Mouse (Mus musculus) limb, embryonic 15.5 days (tissue): ENCODE results near the gene Lipo1. TPM values are rescaled to one million over a fixed set of nuclear protein-coding genes. Genes with fewer than 3 reads are reported as not detected.
"Not testable (repeated sequence)": the region's sequence is repeated elsewhere in the genome, so short reads cannot be mapped to it uniquely, and the experiment has no call there.

ENCODE experiments used
- ATAC-seq: fragments of 200-750 bp; cut with Nextera tagmentation; 2 replicates; pipeline ENCODE4 v1.8.0; 2017; ENCODE audit warnings: low read depth, moderate TSS enrichment; ENCODE audit not compliant: insufficient number of reproducible peaks, low FRiP score, low TSS enrichment
- H3K27ac ChIP-seq: fragments of 300-500 bp; sonication (generic); 2 replicates; pipeline ENCODE4 v1.5.1; 2015; ENCODE audit warnings: moderate library complexity, mild to moderate bottlenecking, inconsistent platforms
- H3K27me3 ChIP-seq: fragments of 300-500 bp; sonication (generic); 2 replicates; pipeline ENCODE4 v1.6.1; 2015; ENCODE audit warnings: inconsistent platforms
- H3K36me3 ChIP-seq: fragments of 300-500 bp; sonication (generic); 2 replicates; pipeline ENCODE4 v1.6.1; 2015; ENCODE audit warnings: inconsistent platforms
- H3K4me1 ChIP-seq: fragments of 300-500 bp; sonication (generic); 2 replicates; pipeline ENCODE4 v1.6.1; 2015; ENCODE audit warnings: inconsistent platforms
- H3K4me2 ChIP-seq: fragments of 300-500 bp; sonication (generic); 2 replicates; pipeline ENCODE4 v1.6.1; 2015; ENCODE audit warnings: mild to moderate bottlenecking, inconsistent platforms
- H3K4me3 ChIP-seq: fragments of 300-500 bp; sonication (generic); 2 replicates; pipeline ENCODE4 v1.5.1; 2015; ENCODE audit warnings: mild to moderate bottlenecking, inconsistent platforms
- H3K9ac ChIP-seq: fragments of 300-500 bp; sonication (generic); 2 replicates; pipeline ENCODE4 v1.6.1; 2015; ENCODE audit warnings: inconsistent platforms
- H3K9me3 ChIP-seq: fragments of 300-500 bp; sonication (generic); 2 replicates; pipeline ENCODE4 v1.6.1; 2016; ENCODE audit warnings: inconsistent platforms
- WGBS: fragments of 180-500 bp; shearing (Covaris S2); methylation state at CpG from one replicate; pipeline ENCODE4 v1.1.7; 2015; 5-methylcytosine and 5-hydroxymethylcytosine counted together
- polyA plus RNA-seq: library from polyadenylated mRNA; unstranded; fragments of >200 nt; fragmentation: Nextera tagmentation; extraction: Ambion mirVana; gene quantifications from 2 replicates; pipeline ENCODE4 v1.2.1, GENCODE M21; 2015

Lipo1 gene
- polyA plus RNA-seq, result not detected in 2 replicates

- not testable (repeated sequence) for H3K4me1 ChIP-seq, H3K4me2 ChIP-seq, H3K27me3 ChIP-seq, H3K27ac ChIP-seq, ATAC-seq, H3K4me3 ChIP-seq, H3K9ac ChIP-seq, H3K9me3 ChIP-seq, H3K36me3 ChIP-seq
Observed at GRCm38 (mm10) chr19:33787359-33787758, at the start of gene Lipo1. TSS of gene Lipo1 (minus strand) at chr19:33787459.

GRCm38 (mm10) chr19:33786576-33787277, 532 bp downstream of the Lipo1 start:
- Histone ChIP-seq H3K4me3 (no peak overlapping the region), H3K4me1 (no peaks in the 10 kb centered on the region), H3K27me3 (no peaks in the 10 kb centered on the region), H3K9me3 (no peaks in the 10 kb centered on the region), H3K27ac (no peak overlapping the region), H3K36me3 (no peaks in the 10 kb centered on the region), H3K4me2 (no peak overlapping the region), H3K9ac (no peak overlapping the region)
- whole genome bisulfite sequencing, result 88% methylated on average over 12 of the region's 12 CpGs
- ATAC-seq, result no peak

- not testable (repeated sequence) for H3K36me3 ChIP-seq, H3K27ac ChIP-seq, ATAC-seq, H3K9me3 ChIP-seq, H3K4me1 ChIP-seq, H3K9ac ChIP-seq, H3K27me3 ChIP-seq
- 30% methylated on average over 13 of the region's 41 CpGs for WGBS
- H3K4me2 ChIP-seq, result peak within 1 kb of the TSS; percentile 13; the same call in 1 of the 2 replicates
- H3K4me3 ChIP-seq, result peak within 1 kb of the TSS; percentile 19; the same call in 1 of the 2 replicates
Observed at GRCm38 (mm10) chr19:33761287-33762086, 25.8 kb downstream of the Lipo1 start, which contains the start of gene Lipo3. TSS of gene Lipo3 (minus strand) at chr19:33761951.

- not testable (repeated sequence) for H3K4me1 ChIP-seq, H3K27me3 ChIP-seq, H3K4me2 ChIP-seq, H3K27ac ChIP-seq, H3K4me3 ChIP-seq, ATAC-seq, H3K36me3 ChIP-seq, H3K9ac ChIP-seq, H3K9me3 ChIP-seq
- WGBS, result 88% methylated on average over 1 of the region's 1 CpGs
Observed at GRCm38 (mm10) chr19:33751259-33751658, 36.0 kb downstream of the Lipo1 start, which contains the start of gene Lipo2. TSS of gene Lipo2 (minus strand) at chr19:33751359.

Other genes with a start within 250 kb of the Lipo1 start
- not detected in 2 replicates for gene Gm8978, start 162.2 kb downstream of the Lipo1 start, polyA plus RNA-seq
- 0.27 and 0.42 TPM in 2 replicates for gene Lipo2, start 36.1 kb downstream of the Lipo1 start, polyA plus RNA-seq
- gene Lipo3, start 25.5 kb downstream of the Lipo1 start, polyA plus RNA-seq, result 11.9 and 12.2 TPM in 2 replicates
- 0.17 TPM in 1 of 2 replicates, not detected in the other for gene Lipf, start 173.7 kb upstream of the Lipo1 start, polyA plus RNA-seq
- gene Lipk, start 220.8 kb upstream of the Lipo1 start, polyA plus RNA-seq, result 8.6 and 9.1 TPM in 2 replicates